Mouse (Mus musculus): ENCODE results near the gene Plxnb1.

DNA sequence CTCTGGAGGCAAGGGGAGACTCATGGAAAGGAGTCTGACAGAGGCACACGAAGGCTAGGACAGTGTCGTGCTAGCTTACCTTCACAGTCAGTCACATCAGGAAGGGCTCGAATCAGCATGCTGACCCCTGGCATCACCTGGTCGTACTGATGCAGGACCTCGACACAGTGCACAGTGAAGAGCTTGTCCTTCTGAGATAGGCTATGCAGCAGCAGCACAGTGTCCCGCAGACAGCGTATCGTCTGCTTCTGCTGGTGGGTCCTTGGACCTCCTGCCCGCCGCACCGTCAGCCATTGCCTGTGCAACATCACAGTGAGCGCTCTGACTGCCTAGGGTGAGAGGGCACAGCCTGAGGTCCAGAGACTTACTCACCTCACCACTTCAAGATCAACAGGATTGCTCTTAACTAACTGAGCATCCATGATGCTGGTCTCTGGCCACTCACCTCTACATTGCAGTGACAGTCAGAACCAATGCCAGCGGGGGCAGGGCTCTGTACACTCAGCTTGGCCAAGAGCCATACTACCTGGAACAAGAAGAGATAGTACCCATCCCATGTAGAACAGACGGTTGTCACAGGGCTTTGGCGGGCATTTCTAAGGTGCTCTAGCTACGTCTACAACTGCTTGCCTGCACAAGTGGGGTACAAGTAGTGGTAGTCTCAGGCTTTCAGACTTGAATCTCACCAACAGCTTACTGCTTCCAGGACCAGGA, 34.8 kb upstream of the Plxnb1 start:
- TF ChIP-seq EP300 (optimal IDR thresholded peaks at IDR 0.05) (no peak), CTCF (IDR thresholded peaks at IDR 0.05; ENCODE audit: low read depth) (no peak)
